Mouse (Mus musculus) spleen, adult 2 months (tissue): Measurements from ENCODE around the gene Socs3.

Experiments used
- CTCF ChIP-seq: fragments of 200-500 bp; IDR thresholded peaks from 2 replicates; pipeline ENCODE4 v1.5.1; 2011; ENCODE audit warnings: mild to moderate bottlenecking, inconsistent platforms; ENCODE audit not compliant: insufficient read depth, insufficient read length, insufficient replicate concordance; ENCODE audit errors: extremely low read depth
- POLR2A ChIP-seq: fragments of 200-500 bp; IDR thresholded peaks from 2 replicates; pipeline ENCODE4 v1.6.1; 2011; ENCODE audit warnings: low read depth, low read length, inconsistent platforms

GRCm38 (mm10) chr11:117965052-117965451 lies 4.8 kb downstream of the Socs3 start:
- no peak for TF ChIP-seq CTCF
- no peak for TF ChIP-seq POLR2A
